Mouse (Mus musculus) lung, adult 2 months (tissue): ENCODE measurements around the gene Bag6. TPM values are rescaled to one million over a fixed set of nuclear protein-coding genes. Genes with fewer than 3 reads are reported as not detected.
A peak's percentile ranks its signal among the peaks of the same experiment; 100 is the strongest.

Source experiments
- DNase-seq: peaks from one replicate; pipeline ENCODE4 v3.0.0; 2022
- H3K4me1 ChIP-seq: fragments of 200-500 bp; 2 replicates; pipeline ENCODE4 v1.6.1; 2011; ENCODE audit warnings: low read length; ENCODE audit not compliant: control insufficient read depth, insufficient read depth
- H3K4me3 ChIP-seq: fragments of 200-500 bp; replicated peaks from 2 replicates; pipeline ENCODE3; 2011; ENCODE audit warnings: low read depth, mild to moderate bottlenecking, control low read depth, low read length; ENCODE audit errors: extremely low read depth
- CTCF ChIP-seq: fragments of 200-500 bp; IDR thresholded peaks from 2 replicates; pipeline ENCODE4 v1.5.1; 2011; ENCODE audit warnings: mild to moderate bottlenecking, low read length, control low read depth; ENCODE audit not compliant: insufficient read depth
- POLR2A ChIP-seq: fragments of 200-500 bp; IDR thresholded peaks from 2 replicates; pipeline ENCODE4 v1.6.1; 2011; ENCODE audit warnings: low read depth, mild to moderate bottlenecking, control low read depth, low read length, borderline replicate concordance; ENCODE audit errors: extremely low read depth
- WGBS: fragments of 180-500 bp; shearing (Covaris S2); methylation state at CpG from one replicate; pipeline ENCODE4 v1.1.7; 2018; 5-methylcytosine and 5-hydroxymethylcytosine counted together
- polyA plus RNA-seq: library from polyadenylated mRNA; depleted of rRNA; stranded (reverse); fragments of >200 nt; gene quantifications from 2 replicates; pipeline ENCODE4 v1.2.3, GENCODE M21; 2012

The Bag6 gene
- polyA plus RNA-seq, 1 experiment: 234 TPM

- no peak for DNase-seq
- Histone ChIP-seq H3K4me3 (no peak overlapping the region), H3K4me1 (peaks cover 4% of the 10 kb centered on the region)
- TF ChIP-seq POLR2A (no peak), CTCF (no peak)
- 90% methylated on average over 12 of the region's 12 CpGs for WGBS
Observed at GRCm38 (mm10) chr17:35096597-35096996, 38.4 kb upstream of the Bag6 start.

DNA sequence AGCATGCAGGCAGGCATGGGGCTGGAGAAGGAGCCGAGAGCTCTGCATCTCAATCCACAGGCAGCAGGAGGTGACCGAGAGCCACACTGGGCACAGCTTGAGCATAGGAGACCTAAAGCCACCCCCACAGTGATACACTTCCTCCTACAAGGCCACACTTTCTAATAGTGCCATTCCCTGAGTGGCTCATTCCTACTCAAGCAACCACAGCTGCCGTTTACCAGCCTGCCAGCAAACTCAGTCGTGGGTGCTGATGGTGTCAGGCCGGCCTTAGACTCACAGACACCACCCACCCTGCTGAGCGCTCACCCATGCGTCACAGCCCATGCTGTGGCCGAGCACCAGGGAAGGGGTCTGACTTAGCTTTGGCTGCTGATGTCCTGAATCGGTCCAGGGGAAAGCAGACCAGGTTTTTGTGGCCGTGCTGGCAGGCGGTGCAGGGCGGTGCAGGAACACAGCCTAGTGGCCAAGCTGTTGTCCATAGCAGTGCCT lies 37.8 kb upstream of the Bag6 start:
- no peak for DNase-seq
- 88% methylated on average over 12 of the region's 12 CpGs for WGBS
- Histone ChIP-seq H3K4me3 (no peak overlapping the region), H3K4me1 (peaks cover 4% of the 10 kb centered on the region)
- TF ChIP-seq POLR2A (no peak), CTCF (no peak)

DNA sequence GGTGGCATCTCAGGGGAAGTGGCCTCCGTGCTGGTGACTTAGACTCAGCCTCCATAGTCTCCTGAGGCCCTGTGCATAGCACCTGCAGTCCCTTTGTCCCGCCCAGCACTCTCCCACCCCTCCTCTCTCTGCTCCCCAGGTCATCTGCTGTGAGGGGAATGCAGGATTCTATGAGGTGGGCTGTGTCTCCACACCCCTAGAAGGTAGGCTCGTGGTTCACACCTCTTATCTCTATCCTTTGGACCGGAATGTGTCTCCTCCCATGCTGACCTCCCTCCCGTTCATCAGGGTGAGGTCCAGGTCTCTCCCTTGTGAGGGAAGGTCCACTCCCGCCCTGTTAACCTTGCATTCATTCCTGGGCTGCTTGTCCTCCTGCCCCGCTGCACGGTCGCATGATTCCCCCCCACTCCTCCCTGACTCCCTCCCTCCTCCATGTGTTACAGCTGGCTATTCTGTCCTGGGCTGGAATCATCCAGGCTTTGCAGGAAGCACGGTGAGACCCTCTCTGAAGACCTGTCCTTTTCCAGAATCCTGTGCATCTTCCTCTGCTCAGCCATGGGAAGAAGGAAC lies 34.7 kb upstream of the Bag6 start:
- WGBS: 73% methylated on average over 10 of the region's 10 CpGs
- no peak for DNase-seq
- H3K4me1 ChIP-seq: no peaks in the 10 kb centered on the region
- TF ChIP-seq CTCF (no peak), POLR2A (no peak)
- no peak overlapping the region for H3K4me3 ChIP-seq

DNA sequence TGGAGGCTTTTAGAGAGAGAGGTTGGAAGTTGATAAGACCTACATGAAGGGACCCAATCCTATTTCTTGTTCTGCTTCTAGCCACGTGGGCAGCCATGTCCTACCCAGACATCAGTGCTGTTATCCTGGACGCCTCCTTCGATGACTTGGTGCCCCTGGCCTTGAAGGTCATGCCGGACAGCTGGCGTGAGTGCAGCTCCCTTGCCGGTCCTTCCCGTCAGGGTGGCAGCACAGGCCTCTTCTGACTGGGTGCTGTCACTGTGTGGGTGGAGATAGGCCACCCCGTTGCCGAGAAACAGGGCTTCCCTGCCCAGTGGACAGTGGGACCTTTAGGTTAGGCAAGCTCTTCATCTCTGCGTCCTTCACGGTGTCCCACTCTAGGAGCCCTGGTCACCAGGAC lies 33.8 kb upstream of the Bag6 start:
- 81% methylated on average over 11 of the region's 11 CpGs for WGBS
- no peak overlapping the region for H3K4me3 ChIP-seq
- DNase-seq: no peak
- TF ChIP-seq CTCF: no peak
- no peak for TF ChIP-seq POLR2A
- H3K4me1 ChIP-seq: no peaks in the 10 kb centered on the region

GRCm38 (mm10) chr17:35102299-35102698 lies 32.7 kb upstream of the Bag6 start:
- DNase-seq: no peak
- Histone ChIP-seq H3K4me3 (no peak overlapping the region), H3K4me1 (no peaks in the 10 kb centered on the region)
- TF ChIP-seq POLR2A: no peak
- no peak for TF ChIP-seq CTCF
- WGBS: 73% methylated on average over 8 of the region's 8 CpGs

DNA sequence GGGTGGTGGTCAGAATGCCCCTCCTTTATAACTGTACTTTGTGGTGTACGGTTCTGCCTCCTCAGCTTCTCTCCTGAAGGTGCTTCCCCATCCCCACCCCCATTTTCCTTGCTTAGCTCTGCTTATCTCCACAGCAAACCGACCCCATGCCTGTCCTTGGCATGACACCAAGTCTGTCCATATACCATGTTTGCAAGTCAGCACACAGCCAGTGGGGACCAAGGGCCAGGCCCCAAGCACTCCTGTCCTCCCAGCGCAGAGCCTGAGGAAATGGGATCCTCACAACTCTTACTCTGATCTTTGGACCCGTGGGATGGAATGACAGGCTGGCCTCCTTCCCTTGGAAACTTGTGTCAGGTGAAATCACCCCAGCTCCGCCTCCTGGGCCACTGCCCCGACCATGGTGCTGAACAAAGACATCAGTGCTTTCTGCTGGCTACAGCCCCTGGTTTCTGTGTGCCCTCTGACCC lies 31.7 kb upstream of the Bag6 start:
- H3K4me1 ChIP-seq: no peaks in the 10 kb centered on the region
- no peak overlapping the region for H3K4me3 ChIP-seq
- no peak for DNase-seq
- TF ChIP-seq CTCF (no peak), POLR2A (no peak)
- WGBS: 60% methylated on average over 6 of the region's 6 CpGs

DNA sequence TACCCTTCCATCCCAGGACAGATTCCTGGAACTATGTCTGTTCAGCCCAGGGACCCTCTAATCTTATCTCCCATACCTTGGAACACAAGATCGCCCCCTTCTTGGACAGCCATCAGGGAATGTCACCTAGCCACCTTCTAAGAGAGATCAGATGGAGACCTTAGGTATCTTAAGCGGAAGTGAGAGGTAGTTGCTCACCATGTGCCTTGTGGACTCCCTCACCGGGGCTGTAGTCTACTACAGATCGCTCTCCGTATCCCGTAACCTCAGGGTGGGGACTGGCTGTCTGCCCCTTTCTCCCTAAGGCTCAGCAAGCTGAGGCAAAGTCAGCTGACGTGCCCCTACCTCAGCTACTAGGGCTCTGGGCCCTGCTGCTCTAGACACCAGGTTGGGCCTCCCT lies 30.9 kb upstream of the Bag6 start:
- TF ChIP-seq CTCF (no peak), POLR2A (no peak)
- DNase-seq: no peak
- Histone ChIP-seq H3K4me3 (no peak overlapping the region), H3K4me1 (no peaks in the 10 kb centered on the region)
- WGBS: 89% methylated on average over 7 of the region's 7 CpGs

DNA sequence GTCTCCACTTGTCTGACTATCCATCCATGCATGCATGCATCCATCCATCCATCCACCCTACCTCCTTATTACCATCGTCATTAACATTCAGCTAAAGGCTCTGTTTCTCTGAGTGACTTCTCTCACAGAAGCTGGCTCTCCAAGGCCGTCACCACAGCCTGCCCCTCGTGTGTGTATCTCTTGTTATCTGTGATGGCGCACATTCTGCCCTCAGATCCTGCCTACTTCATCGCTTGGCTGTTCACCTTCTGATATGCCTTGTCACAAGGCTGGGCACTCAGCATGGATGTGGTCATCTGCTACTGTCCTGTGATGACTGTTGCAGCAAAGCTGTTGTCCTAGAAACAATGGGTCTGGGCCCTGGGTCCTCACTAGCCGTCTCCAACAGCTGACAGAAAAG lies 30.2 kb upstream of the Bag6 start:
- DNase-seq: no peak
- 74% methylated on average over 6 of the region's 6 CpGs for WGBS
- no peak overlapping the region for H3K4me3 ChIP-seq
- TF ChIP-seq POLR2A: no peak
- TF ChIP-seq CTCF: no peak
- H3K4me1 ChIP-seq: no peaks in the 10 kb centered on the region

DNA sequence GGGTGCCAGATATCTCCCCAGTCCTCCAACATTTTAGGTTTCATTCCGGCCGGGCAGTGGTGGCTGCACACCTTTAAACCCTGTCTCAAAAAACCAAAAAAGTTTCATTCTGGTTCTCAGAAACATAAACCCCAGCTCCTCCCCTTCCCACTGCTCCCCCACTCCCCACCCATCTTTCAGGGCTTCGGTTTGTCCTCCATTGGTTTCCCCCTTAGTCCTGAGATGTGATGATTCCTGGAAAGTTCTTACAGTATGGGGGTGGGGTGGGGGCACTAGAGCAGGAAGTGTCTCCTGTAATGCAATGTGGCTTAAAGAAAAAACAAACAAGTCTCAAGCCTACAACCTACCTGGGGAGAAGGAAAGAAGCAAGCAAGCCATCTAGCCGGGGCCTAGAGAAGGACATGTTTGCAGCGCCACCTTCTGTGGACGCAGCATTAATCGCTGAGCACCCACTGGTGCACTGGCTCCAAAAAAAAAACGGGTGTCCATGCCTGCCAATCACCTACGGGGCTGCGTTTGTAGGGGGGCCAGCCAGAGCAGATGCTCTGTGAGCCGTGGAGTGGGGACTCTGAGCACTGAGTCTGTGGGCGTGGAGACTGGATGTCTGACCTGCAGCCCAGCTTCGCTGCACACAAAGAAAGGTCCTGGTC lies 29.1 kb upstream of the Bag6 start:
- 30% methylated on average over 13 of the region's 13 CpGs for WGBS
- Histone ChIP-seq H3K4me1 (no peaks in the 10 kb centered on the region), H3K4me3 (no peak overlapping the region)
- DNase-seq: no peak
- no peak for TF ChIP-seq POLR2A
- peak; percentile 66; the same call in 1 of the 2 replicates for TF ChIP-seq CTCF

DNA sequence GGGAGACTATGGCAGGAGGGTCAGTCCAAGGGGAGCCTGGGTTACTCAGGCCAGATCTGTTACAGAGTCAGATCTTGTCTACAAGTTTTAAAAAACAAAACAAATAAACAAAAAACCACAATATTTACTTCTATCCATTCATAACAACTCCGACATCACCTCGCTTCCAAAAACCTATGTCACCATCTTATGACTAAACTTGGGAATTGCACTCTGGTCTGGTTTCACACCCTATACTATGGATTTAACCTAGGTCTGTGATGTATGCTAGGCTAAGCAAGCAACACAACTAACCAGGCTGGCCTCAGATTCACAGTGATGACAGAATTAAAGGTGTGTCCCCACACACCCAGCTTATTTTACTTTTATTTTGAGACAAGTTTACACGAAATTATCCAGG lies 28.5 kb upstream of the Bag6 start:
- H3K4me1 ChIP-seq: no peaks in the 10 kb centered on the region
- WGBS: 66% methylated on average over 3 of the region's 3 CpGs
- H3K4me3 ChIP-seq: no peak overlapping the region
- DNase-seq: no peak
- TF ChIP-seq POLR2A: no peak
- TF ChIP-seq CTCF: no peak
